7 mouse cellular contexts compared by ENCODE assay signal in the genomic region with DNA sequence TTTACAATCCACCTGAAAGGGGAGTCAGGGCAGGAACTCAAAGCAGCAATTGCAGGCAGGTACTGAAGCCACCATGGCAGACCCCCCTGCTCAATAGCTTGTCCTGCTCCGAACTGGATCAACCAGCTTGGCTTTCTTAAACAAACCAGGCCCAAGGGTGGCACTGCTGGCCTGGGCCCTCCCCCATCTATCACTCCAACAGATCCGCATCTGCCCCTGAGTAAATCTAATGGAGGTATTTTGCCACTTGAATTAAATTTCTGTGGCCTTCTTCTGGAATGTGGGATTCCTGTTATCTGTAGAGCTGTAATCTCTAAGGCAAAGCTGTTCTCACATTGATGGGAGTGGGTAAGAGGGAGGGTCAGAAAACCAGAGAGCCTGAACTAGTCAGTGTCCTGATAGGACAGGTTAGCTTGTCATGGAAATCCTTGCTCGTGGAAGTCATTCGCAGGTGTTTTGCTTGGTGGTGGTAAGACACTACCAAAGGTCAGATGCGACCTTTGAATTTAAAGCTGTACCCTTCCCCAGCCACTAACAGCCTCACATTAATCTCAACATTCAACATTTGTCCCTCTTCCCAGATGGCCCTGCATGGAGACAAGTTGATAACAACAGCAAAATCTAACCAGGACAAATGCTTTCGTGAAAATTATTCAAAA. TPM values are rescaled to one million over a fixed set of nuclear protein-coding genes. Genes with fewer than 3 reads are reported as not detected.
A peak's percentile ranks its signal among the peaks of the same experiment; 100 is the strongest.
DNase-seq lines count a peak whose midpoint lies in the region; ATAC-seq and TF ChIP-seq lines count a peak whose summit lies in the region.

No protein-coding gene starts in this region.

- no peak for DNase-seq in thymus, adult 2 months
- DNase-seq in thymus, postnatal 25 days: no peak
- peak; percentile 6 for DNase-seq in embryonic facial prominence, embryonic 11.5 days (ENCODE audit: low spot score)
- no peak for DNase-seq in frontal cortex, adult 2 months (ENCODE audit: extremely low spot score in 1 of 2, low spot score in 1 of 2)
- no peak for DNase-seq in adrenal gland, postnatal 25 days

- TF ChIP-seq POLR2A in thymus, adult 2 months (IDR thresholded peaks at IDR 0.05; ENCODE audit: control insufficient read depth, extremely low read depth, insufficient read depth, low read length, poor library complexity): no peak

- H3K9me3 ChIP-seq in embryonic facial prominence, embryonic 11.5 days (replicated peaks; ENCODE audit: control insufficient read depth, low read length): no peaks in the 10 kb centered on the region
- no peaks in the 10 kb centered on the region for H3K9me3 ChIP-seq in intestine, embryonic 16.5 days (ENCODE audit: control insufficient read depth, low read length)
- no peaks in the 10 kb centered on the region for H3K9me3 ChIP-seq in midbrain, embryonic 15.5 days

- H3K9ac ChIP-seq in embryonic facial prominence, embryonic 11.5 days (replicated peaks; ENCODE audit: low read length): peak overlapping the region; percentile 89
- peak overlapping the region; percentile 91 for H3K9ac ChIP-seq in intestine, embryonic 16.5 days (ENCODE audit: low read depth, low read length)
- 0 out of 2 replicates have a peak overlapping the region, but pooled peaks have one; percentile 54 for H3K9ac ChIP-seq in midbrain, embryonic 15.5 days

- H3K27ac ChIP-seq in thymus, adult 2 months (ENCODE audit: control insufficient read depth, insufficient read depth, low read length): peak overlapping the region; percentile 59
- H3K27ac ChIP-seq in embryonic facial prominence, embryonic 11.5 days (replicated peaks; ENCODE audit: low read depth, low read length): no peak overlapping the region
- H3K27ac ChIP-seq in intestine, embryonic 16.5 days (ENCODE audit: low read length): peak overlapping the region; percentile 85
- H3K27ac ChIP-seq in midbrain, embryonic 15.5 days: no peak overlapping the region

- TF ChIP-seq CTCF in thymus, adult 2 months (IDR thresholded peaks at IDR 0.05; ENCODE audit: borderline replicate concordance, control insufficient read depth, extremely low read depth, insufficient read depth, low read length, poor library complexity): no peak

- peak overlapping the region; percentile 60 for H3K4me2 ChIP-seq in embryonic facial prominence, embryonic 11.5 days (ENCODE audit: low read depth, low read length)
- peak overlapping the region; percentile 68 for H3K4me2 ChIP-seq in intestine, embryonic 16.5 days (ENCODE audit: low read depth, low read length)
- peak overlapping the region; percentile 93 for H3K4me2 ChIP-seq in midbrain, embryonic 15.5 days

- H3K4me1 ChIP-seq in thymus, adult 2 months (replicated peaks; ENCODE audit: control insufficient read depth, insufficient read depth, low read length): peaks cover 5% of the 10 kb centered on the region
- 0 out of 2 replicates have a peak, but pooled peaks cover 2% of the 10 kb centered on the region for H3K4me1 ChIP-seq in embryonic facial prominence, embryonic 11.5 days (ENCODE audit: control insufficient read depth, insufficient read depth, low read length)
- H3K4me1 ChIP-seq in intestine, embryonic 16.5 days (ENCODE audit: control insufficient read depth, insufficient read depth, low read length): peaks cover 6% of the 10 kb centered on the region
- peaks cover 15% of the 10 kb centered on the region for H3K4me1 ChIP-seq in midbrain, embryonic 15.5 days

- no peak for ATAC-seq in embryonic facial prominence, embryonic 11.5 days (replicated peaks; ENCODE audit: insufficient number of reproducible peaks, low FRiP score, low TSS enrichment, low read depth)
- no peak for ATAC-seq in intestine, embryonic 16.5 days
- ATAC-seq in midbrain, embryonic 15.5 days (replicated peaks): no peak

- peak overlapping the region; percentile 89 for H3K4me3 ChIP-seq in thymus, adult 2 months (ENCODE audit: control insufficient read depth, insufficient read depth, low read length)
- H3K4me3 ChIP-seq in embryonic facial prominence, embryonic 11.5 days (ENCODE audit: low read depth, low read length): peak overlapping the region; percentile 65
- peak overlapping the region; percentile 81 for H3K4me3 ChIP-seq in intestine, embryonic 16.5 days (ENCODE audit: low read length)
- peak overlapping the region; percentile 59 for H3K4me3 ChIP-seq in midbrain, embryonic 15.5 days

- H3K36me3 ChIP-seq in thymus, adult 2 months (ENCODE audit: control insufficient read depth, insufficient read depth, low read length): no peaks in the 10 kb centered on the region
- no peaks in the 10 kb centered on the region for H3K36me3 ChIP-seq in embryonic facial prominence, embryonic 11.5 days (replicated peaks; ENCODE audit: control insufficient read depth, insufficient read depth, low read depth, low read length)
- no peaks in the 10 kb centered on the region for H3K36me3 ChIP-seq in intestine, embryonic 16.5 days (ENCODE audit: control insufficient read depth, insufficient read depth, low read length)
- no peaks in the 10 kb centered on the region for H3K36me3 ChIP-seq in midbrain, embryonic 15.5 days (replicated peaks)

- H3K27me3 ChIP-seq in thymus, adult 2 months (ENCODE audit: control insufficient read depth, insufficient read depth, low read length): no peaks in the 10 kb centered on the region
- no peaks in the 10 kb centered on the region for H3K27me3 ChIP-seq in embryonic facial prominence, embryonic 11.5 days (ENCODE audit: control insufficient read depth, insufficient read depth, low read length)
- no peaks in the 10 kb centered on the region for H3K27me3 ChIP-seq in intestine, embryonic 16.5 days (replicated peaks; ENCODE audit: control insufficient read depth, insufficient read depth, low read length)
- 0 out of 2 replicates have a peak, but pooled peaks cover 5% of the 10 kb centered on the region for H3K27me3 ChIP-seq in midbrain, embryonic 15.5 days (replicated peaks)

- 45% methylated on average over 6 of the region's 6 CpGs for WGBS in thymus, adult 2 months
- 27% methylated on average over 6 of the region's 6 CpGs for WGBS in embryonic facial prominence, embryonic 11.5 days
- WGBS in intestine, embryonic 16.5 days: 26% methylated on average over 6 of the region's 6 CpGs
- WGBS in midbrain, embryonic 15.5 days: 24% methylated on average over 6 of the region's 6 CpGs

RNA-seq across cellular contexts. Expression of gene Gm6899, which starts 0.5 kb away (rescaled TPM):
- not detected in 2 replicates for polyA plus RNA-seq in thymus, adult 2 months (2012; rRNA removed)
- polyA plus RNA-seq in embryonic facial prominence, embryonic 11.5 days (2014; fragmentation: Nextera tagmentation; extraction: Ambion mirVana): not detected in 2 replicates
- not detected in 2 replicates for polyA plus RNA-seq in intestine, embryonic 16.5 days (2015; fragmentation: Nextera tagmentation; extraction: Ambion mirVana)
- not detected in 2 replicates for polyA plus RNA-seq in midbrain, embryonic 15.5 days (2015; fragmentation: Nextera tagmentation; extraction: Ambion mirVana)
- not detected in 2 replicates for polyA plus RNA-seq in frontal cortex, adult 2 months (2012; rRNA removed)
- not detected in 2 replicates for total RNA-seq in adrenal gland, postnatal 25 days (2021)

RNA-seq across cellular contexts. Expression of gene Vrk2, which starts 1.3 kb away (rescaled TPM):
- polyA plus RNA-seq in thymus, adult 2 months (2012; rRNA removed): 2.9 and 4.6 TPM in 2 replicates
- polyA plus RNA-seq in embryonic facial prominence, embryonic 11.5 days (2014; fragmentation: Nextera tagmentation; extraction: Ambion mirVana): 31.9 and 35.1 TPM in 2 replicates
- polyA plus RNA-seq in intestine, embryonic 16.5 days (2015; fragmentation: Nextera tagmentation; extraction: Ambion mirVana): 18.9 and 22.1 TPM in 2 replicates
- polyA plus RNA-seq in midbrain, embryonic 15.5 days (2015; fragmentation: Nextera tagmentation; extraction: Ambion mirVana): 2.0 and 2.7 TPM in 2 replicates
- polyA plus RNA-seq in frontal cortex, adult 2 months (2012; rRNA removed): 2.1 TPM in 2 replicates
- total RNA-seq in adrenal gland, postnatal 25 days (2021): 9.7 and 14.9 TPM in 2 replicates

Comparison
In these comparisons a context has a peak if more than half of its experiments do, and no peak if none do; other contexts are left out.
1. H3K27ac ChIP-seq: peak in thymus, adult 2 months (single experiment) and intestine, embryonic 16.5 days (single experiment); none in embryonic facial prominence, embryonic 11.5 days (single experiment) and midbrain, embryonic 15.5 days (single experiment).
2. Peak in every context shown above with its lines, with median percentiles within 50 percentile points of each other: H3K4me3 ChIP-seq, H3K4me2 ChIP-seq and H3K9ac ChIP-seq.